Mouse (Mus musculus) midbrain, embryonic 11.5 days (tissue): ENCODE measurements around the gene Primpol. TPM values are rescaled to one million over a fixed set of nuclear protein-coding genes. Genes with fewer than 3 reads are reported as not detected.

Source experiments
- ATAC-seq: fragments of 200-750 bp; cut with Nextera tagmentation; 2 replicates; pipeline ENCODE4 v1.8.0; 2017; ENCODE audit warnings: moderate TSS enrichment, moderate library complexity; ENCODE audit not compliant: low FRiP score
- DNase-seq: peaks from one replicate; pipeline ENCODE4 v3.0.0; 2015; ENCODE audit warnings: low spot score; ENCODE audit errors: missing footprints
- H3K27ac ChIP-seq: fragments of 300-500 bp; sonication (generic); 2 replicates; pipeline ENCODE4 v1.5.1; 2014; ENCODE audit warnings: low read depth, low read length
- H3K27me3 ChIP-seq: fragments of 300-500 bp; sonication (generic); 2 replicates; pipeline ENCODE4 v1.6.1; 2014; ENCODE audit warnings: mild to moderate bottlenecking, low read length, moderate library complexity, mixed read lengths; ENCODE audit not compliant: control insufficient read depth, insufficient read depth
- H3K36me3 ChIP-seq: fragments of 300-500 bp; sonication (generic); 2 replicates; pipeline ENCODE4 v1.6.1; 2014; ENCODE audit warnings: mild to moderate bottlenecking, low read length, moderate library complexity, mixed read lengths; ENCODE audit not compliant: control insufficient read depth, insufficient read depth
- H3K4me1 ChIP-seq: fragments of 300-500 bp; sonication (generic); 2 replicates; pipeline ENCODE4 v1.6.1; 2014; ENCODE audit warnings: low read length; ENCODE audit not compliant: control insufficient read depth, insufficient read depth
- H3K4me2 ChIP-seq: fragments of 300-500 bp; sonication (generic); 2 replicates; pipeline ENCODE4 v1.6.1; 2014; ENCODE audit warnings: mild to moderate bottlenecking, moderate library complexity
- H3K4me3 ChIP-seq: fragments of 300-500 bp; sonication (generic); 2 replicates; pipeline ENCODE4 v1.5.1; 2014; ENCODE audit warnings: low read depth, low read length
- H3K9ac ChIP-seq: fragments of 300-500 bp; sonication (generic); 2 replicates; pipeline ENCODE4 v1.6.1; 2014; ENCODE audit warnings: low read length
- H3K9me3 ChIP-seq: fragments of 300-500 bp; sonication (generic); 2 replicates; pipeline ENCODE4 v1.6.1; 2016; ENCODE audit warnings: low read length; ENCODE audit not compliant: control insufficient read depth
- WGBS: fragments of 180-500 bp; shearing (Covaris S2); extraction: QIAGEN DNeasy Blood & Tissue Kit; methylation state at CpG from one replicate; pipeline ENCODE4 v1.1.7; 2014; 5-methylcytosine and 5-hydroxymethylcytosine counted together
- polyA plus RNA-seq: library from polyadenylated mRNA; unstranded; fragments of >200 nt; fragmentation: Nextera tagmentation; extraction: Ambion mirVana; gene quantifications from 2 replicates; pipeline ENCODE4 v1.2.1, GENCODE M21; 2014

Gene Primpol
- polyA plus RNA-seq, 1 experiment from 2014 or later: 8.6 TPM

- Histone ChIP-seq H3K27ac (no peak overlapping the region), H3K4me2 (no peak overlapping the region), H3K27me3 (no peaks in the 10 kb centered on the region), H3K36me3 (peaks cover 5% of the 10 kb centered on the region; the same call in 1 of the 2 replicates), H3K9ac (no peak overlapping the region), H3K4me1 (no peaks in the 10 kb centered on the region), H3K9me3 (no peaks in the 10 kb centered on the region), H3K4me3 (no peak overlapping the region)
- DNase-seq: no peak
- WGBS: 89% methylated on average over 2 of the region's 2 CpGs
- ATAC-seq: no peak
These were observed 43.0 kb downstream of the Primpol start for GRCm38 (mm10) chr8:46573964-46574363.

- no peak overlapping the region for H3K4me3 ChIP-seq
- no peak for DNase-seq
- H3K27ac ChIP-seq: no peak overlapping the region
- peaks cover 5% of the 10 kb centered on the region; the same call in 1 of the 2 replicates for H3K36me3 ChIP-seq
- 84% methylated on average over 2 of the region's 2 CpGs for WGBS
- H3K9me3 ChIP-seq: no peaks in the 10 kb centered on the region
- H3K9ac ChIP-seq: no peak overlapping the region
- no peak for ATAC-seq
- H3K27me3 ChIP-seq: no peaks in the 10 kb centered on the region
- H3K4me2 ChIP-seq: no peak overlapping the region
- no peaks in the 10 kb centered on the region for H3K4me1 ChIP-seq
These were observed 43.6 kb downstream of the Primpol start for GRCm38 (mm10) chr8:46573446-46573845.

- ATAC-seq (no peak), DNase-seq (no peak)
- Histone ChIP-seq H3K4me3 (no peak overlapping the region), H3K27me3 (no peaks in the 10 kb centered on the region), H3K36me3 (peaks cover 7% of the 10 kb centered on the region; the same call in 1 of the 2 replicates), H3K4me1 (no peaks in the 10 kb centered on the region), H3K9me3 (no peaks in the 10 kb centered on the region), H3K4me2 (no peak overlapping the region), H3K9ac (no peak overlapping the region), H3K27ac (no peak overlapping the region)
- WGBS: 92% methylated on average over 9 of the region's 14 CpGs
These were observed 46.3 kb downstream of the Primpol start for GRCm38 (mm10) chr8:46570673-46571072.

GRCm38 (mm10) chr8:46569659-46570441, 47.2 kb downstream of the Primpol start:
- no peak overlapping the region for H3K4me2 ChIP-seq
- H3K36me3 ChIP-seq: peaks cover 7% of the 10 kb centered on the region; the same call in 1 of the 2 replicates
- 93% methylated on average over 19 of the region's 19 CpGs for WGBS

GRCm38 (mm10) chr8:46568942-46569341, 48.1 kb downstream of the Primpol start:
- H3K4me3 ChIP-seq: no peak overlapping the region
- no peaks in the 10 kb centered on the region for H3K4me1 ChIP-seq
- H3K36me3 ChIP-seq: peaks cover 7% of the 10 kb centered on the region; the same call in 1 of the 2 replicates
- ATAC-seq: no peak
- no peak overlapping the region for H3K9ac ChIP-seq
- H3K27me3 ChIP-seq: no peaks in the 10 kb centered on the region
- 84% methylated on average over 2 of the region's 2 CpGs for WGBS
- no peak overlapping the region for H3K27ac ChIP-seq
- no peaks in the 10 kb centered on the region for H3K9me3 ChIP-seq
- no peak overlapping the region for H3K4me2 ChIP-seq
- no peak for DNase-seq

More at GRCm38 (mm10) chr8:46569659-46570441, 47.2 kb downstream of the Primpol start:
- no peaks in the 10 kb centered on the region for H3K9me3 ChIP-seq
- H3K4me1 ChIP-seq: no peaks in the 10 kb centered on the region
- DNase-seq (no peak), ATAC-seq (no peak)
- no peak overlapping the region for H3K4me3 ChIP-seq
- no peaks in the 10 kb centered on the region for H3K27me3 ChIP-seq
- no peak overlapping the region for H3K9ac ChIP-seq
- no peak overlapping the region for H3K27ac ChIP-seq

GRCm38 (mm10) chr8:46567946-46568345, 49.1 kb downstream of the Primpol start:
- ATAC-seq (no peak), DNase-seq (no peak)
- H3K4me1 ChIP-seq: no peaks in the 10 kb centered on the region
- 0 out of 2 replicates have a peak, but pooled peaks cover 3% of the 10 kb centered on the region for H3K36me3 ChIP-seq
- no peaks in the 10 kb centered on the region for H3K27me3 ChIP-seq
- no peak overlapping the region for H3K27ac ChIP-seq
- no peak overlapping the region for H3K4me3 ChIP-seq
- H3K4me2 ChIP-seq: no peak overlapping the region
- no peak overlapping the region for H3K9ac ChIP-seq
- no peaks in the 10 kb centered on the region for H3K9me3 ChIP-seq
- 91% methylated on average over 8 of the region's 8 CpGs for WGBS

- no peak for ATAC-seq
- H3K27ac ChIP-seq: no peak overlapping the region
- WGBS: 88% methylated on average over 7 of the region's 7 CpGs
- no peaks in the 10 kb centered on the region for H3K27me3 ChIP-seq
- DNase-seq: no peak
- H3K4me2 ChIP-seq: no peak overlapping the region
- H3K9me3 ChIP-seq: no peaks in the 10 kb centered on the region
- no peak overlapping the region for H3K9ac ChIP-seq
- no peak overlapping the region for H3K4me3 ChIP-seq
- H3K4me1 ChIP-seq: no peaks in the 10 kb centered on the region
- peaks cover 5% of the 10 kb centered on the region; the same call in 1 of the 2 replicates for H3K36me3 ChIP-seq
These were observed 50.0 kb downstream of the Primpol start for GRCm38 (mm10) chr8:46566914-46567529.

GRCm38 (mm10) chr8:46562333-46562732, 54.7 kb downstream of the Primpol start:
- WGBS: 93% methylated on average over 16 of the region's 16 CpGs
- no peak overlapping the region for H3K4me3 ChIP-seq

GRCm38 (mm10) chr8:46559428-46559827, 57.6 kb downstream of the Primpol start:
- Histone ChIP-seq H3K4me2 (no peak overlapping the region), H3K4me1 (no peaks in the 10 kb centered on the region), H3K9ac (no peak overlapping the region), H3K27me3 (no peaks in the 10 kb centered on the region), H3K4me3 (no peak overlapping the region), H3K9me3 (no peaks in the 10 kb centered on the region), H3K27ac (no peak overlapping the region), H3K36me3 (peaks cover 2% of the 10 kb centered on the region; the same call in 1 of the 2 replicates)
- 82% methylated on average over 6 of the region's 6 CpGs for WGBS
- DNase-seq: no peak
- ATAC-seq: no peak

More at GRCm38 (mm10) chr8:46562333-46562732, 54.7 kb downstream of the Primpol start:
- H3K27me3 ChIP-seq: no peaks in the 10 kb centered on the region
- H3K27ac ChIP-seq: no peak overlapping the region
- no peaks in the 10 kb centered on the region for H3K9me3 ChIP-seq
- no peaks in the 10 kb centered on the region for H3K4me1 ChIP-seq
- DNase-seq: no peak
- H3K36me3 ChIP-seq: peaks cover 5% of the 10 kb centered on the region; the same call in 1 of the 2 replicates
- no peak for ATAC-seq
- no peak overlapping the region for H3K9ac ChIP-seq
- no peak overlapping the region for H3K4me2 ChIP-seq
